Mouse (Mus musculus) splenic B cell, adult 2 months (primary cell): ENCODE measurements at regions not wholly inside any gene's neighbourhood (a gene's known extent, or its start where the extent isn't known, plus 50 kb on each side); places are given as distances from the start of the nearest gene placed in this dataset.

Source experiments
- DNase-seq: peaks from one replicate; pipeline ENCODE4 v3.0.0-alpha.2; 2011; ENCODE audit warnings: low read depth, low spot score
- H3K27me3 ChIP-seq: 2 replicates; pipeline ENCODE4 v1.6.1; 2012; ENCODE audit warnings: mild to moderate bottlenecking, low read length, moderate library complexity, mixed read lengths; ENCODE audit not compliant: control insufficient read depth, poor library complexity, insufficient read depth, severe bottlenecking
- H3K36me3 ChIP-seq: 2 replicates; pipeline ENCODE4 v1.6.1; 2012; ENCODE audit warnings: mild to moderate bottlenecking, low read length, moderate library complexity, mixed read lengths; ENCODE audit not compliant: control insufficient read depth, poor library complexity, insufficient read depth, severe bottlenecking

- Histone ChIP-seq H3K36me3 (no peaks in the 10 kb centered on the region), H3K27me3 (no peaks in the 10 kb centered on the region)
- DNase-seq = no peak
Observed at GRCm38 (mm10) chr2:169204254-169204752, 248.9 kb upstream of the Zfp64 start.

- no peaks in the 10 kb centered on the region for H3K27me3 ChIP-seq
- no peak for DNase-seq
- H3K36me3 ChIP-seq = no peaks in the 10 kb centered on the region
Observed at GRCm38 (mm10) chr2:169191974-169192373, 236.6 kb upstream of the Zfp64 start.

GRCm38 (mm10) chr2:169191465-169191864 lies 236.1 kb upstream of the Zfp64 start:
- DNase-seq = no peak
- Histone ChIP-seq H3K27me3 (no peaks in the 10 kb centered on the region), H3K36me3 (no peaks in the 10 kb centered on the region)

- DNase-seq = no peak
- H3K36me3 ChIP-seq = no peaks in the 10 kb centered on the region
Observed at GRCm38 (mm10) chr2:169177565-169177964, 222.2 kb upstream of the Zfp64 start.

GRCm38 (mm10) chr2:169168795-169169194 lies 213.4 kb upstream of the Zfp64 start:
- no peaks in the 10 kb centered on the region; the same call in 1 of the 2 replicates for H3K27me3 ChIP-seq
- no peak for DNase-seq
- no peaks in the 10 kb centered on the region for H3K36me3 ChIP-seq

More at GRCm38 (mm10) chr2:169177565-169177964, 222.2 kb upstream of the Zfp64 start:
- no peaks in the 10 kb centered on the region for H3K27me3 ChIP-seq

- H3K27me3 ChIP-seq = no peaks in the 10 kb centered on the region; the same call in 1 of the 2 replicates
Observed at GRCm38 (mm10) chr2:169168376-169168775, 213.0 kb upstream of the Zfp64 start.

GRCm38 (mm10) chr2:169161651-169162050 lies 206.3 kb upstream of the Zfp64 start:
- Histone ChIP-seq H3K27me3 (no peaks in the 10 kb centered on the region; the same call in 1 of the 2 replicates), H3K36me3 (no peaks in the 10 kb centered on the region)
- DNase-seq = no peak

More at GRCm38 (mm10) chr2:169168376-169168775, 213.0 kb upstream of the Zfp64 start:
- no peak for DNase-seq
- no peaks in the 10 kb centered on the region for H3K36me3 ChIP-seq

GRCm38 (mm10) chr2:169158760-169159159 lies 203.4 kb upstream of the Zfp64 start:
- H3K36me3 ChIP-seq = no peaks in the 10 kb centered on the region
- H3K27me3 ChIP-seq = no peaks in the 10 kb centered on the region
- DNase-seq = no peak

GRCm38 (mm10) chr2:169158005-169158673 lies 202.8 kb upstream of the Zfp64 start:
- H3K36me3 ChIP-seq = no peaks in the 10 kb centered on the region
- no peak for DNase-seq
- no peaks in the 10 kb centered on the region for H3K27me3 ChIP-seq

- Histone ChIP-seq H3K27me3 (no peaks in the 10 kb centered on the region), H3K36me3 (no peaks in the 10 kb centered on the region)
- DNase-seq = no peak
Observed at GRCm38 (mm10) chr2:169156908-169157307, 201.5 kb upstream of the Zfp64 start.

- no peak for DNase-seq
- Histone ChIP-seq H3K27me3 (no peaks in the 10 kb centered on the region), H3K36me3 (no peaks in the 10 kb centered on the region)
Observed at GRCm38 (mm10) chr2:169154881-169155280, 199.5 kb upstream of the Zfp64 start.

- no peaks in the 10 kb centered on the region for H3K36me3 ChIP-seq
- no peak for DNase-seq
- H3K27me3 ChIP-seq = no peaks in the 10 kb centered on the region
Observed at GRCm38 (mm10) chr2:169147655-169148054, 192.3 kb upstream of the Zfp64 start.

GRCm38 (mm10) chr2:169142224-169142623 lies 186.8 kb upstream of the Zfp64 start:
- Histone ChIP-seq H3K36me3 (no peaks in the 10 kb centered on the region), H3K27me3 (no peaks in the 10 kb centered on the region)
- no peak for DNase-seq

- H3K27me3 ChIP-seq = no peaks in the 10 kb centered on the region; the same call in 1 of the 2 replicates
- no peaks in the 10 kb centered on the region for H3K36me3 ChIP-seq
- no peak for DNase-seq
Observed at GRCm38 (mm10) chr2:169133855-169134254, 178.5 kb upstream of the Zfp64 start.

- no peak for DNase-seq
- no peaks in the 10 kb centered on the region for H3K36me3 ChIP-seq
Observed at GRCm38 (mm10) chr2:169125476-169125875, 170.1 kb upstream of the Zfp64 start.

GRCm38 (mm10) chr2:169122887-169123286 lies 167.5 kb upstream of the Zfp64 start:
- Histone ChIP-seq H3K27me3 (no peaks in the 10 kb centered on the region), H3K36me3 (no peaks in the 10 kb centered on the region)
- no peak for DNase-seq

More at GRCm38 (mm10) chr2:169125476-169125875, 170.1 kb upstream of the Zfp64 start:
- no peaks in the 10 kb centered on the region for H3K27me3 ChIP-seq
